Mouse (Mus musculus): ENCODE measurements around the gene Npas3.

The Npas3 gene

DNA sequence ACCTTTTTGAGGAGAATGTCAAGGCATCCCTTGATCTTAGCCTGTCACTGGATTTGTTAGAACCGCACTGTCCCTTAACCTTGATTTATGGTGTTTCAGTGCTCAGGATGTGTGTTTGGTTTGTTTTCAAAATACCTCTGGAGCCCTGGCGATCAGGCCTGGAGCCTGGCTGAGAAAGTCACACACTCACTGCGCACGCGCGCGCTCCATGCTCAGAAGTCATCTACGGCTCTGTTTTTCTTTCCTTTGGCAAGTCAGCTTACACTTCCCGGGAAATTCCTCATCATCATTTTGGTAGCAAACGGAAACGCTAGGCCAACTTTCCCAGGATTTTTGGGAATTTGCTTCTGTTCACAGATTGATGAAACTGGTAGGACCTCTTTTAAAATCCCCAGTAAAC, 519.9 kb downstream of the Npas3 start:
- in situ Hi-C loops (cut with MboI, MseI) = no loop called here

DNA sequence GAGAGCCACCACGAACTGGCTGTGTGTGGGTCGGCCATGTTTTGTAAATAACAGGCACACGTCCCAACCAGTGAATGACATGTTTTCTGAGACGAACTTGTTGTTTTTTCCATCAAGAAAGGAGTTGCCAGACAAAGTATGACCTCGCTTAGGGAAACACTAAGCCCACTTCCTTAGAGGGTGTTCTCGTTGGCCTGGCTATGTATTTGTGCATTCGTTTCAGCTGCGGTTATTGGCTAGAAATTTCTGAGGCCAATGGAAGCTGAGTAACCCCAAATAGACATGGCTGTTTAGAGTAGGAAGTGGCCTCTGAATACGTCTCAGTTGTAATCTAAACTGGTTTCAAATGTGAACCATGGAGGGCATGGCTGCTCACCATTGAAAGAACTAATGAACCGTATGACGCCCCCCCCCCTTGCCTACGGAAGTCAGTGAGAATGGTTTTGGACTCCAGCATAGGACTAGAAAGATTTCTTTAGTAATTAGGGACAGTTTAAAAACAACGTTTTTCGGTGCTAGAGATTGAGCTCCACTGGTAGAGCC, 523.0 kb downstream of the Npas3 start:
- in situ Hi-C loops (cut with MboI, MseI) = no loop called here

DNA sequence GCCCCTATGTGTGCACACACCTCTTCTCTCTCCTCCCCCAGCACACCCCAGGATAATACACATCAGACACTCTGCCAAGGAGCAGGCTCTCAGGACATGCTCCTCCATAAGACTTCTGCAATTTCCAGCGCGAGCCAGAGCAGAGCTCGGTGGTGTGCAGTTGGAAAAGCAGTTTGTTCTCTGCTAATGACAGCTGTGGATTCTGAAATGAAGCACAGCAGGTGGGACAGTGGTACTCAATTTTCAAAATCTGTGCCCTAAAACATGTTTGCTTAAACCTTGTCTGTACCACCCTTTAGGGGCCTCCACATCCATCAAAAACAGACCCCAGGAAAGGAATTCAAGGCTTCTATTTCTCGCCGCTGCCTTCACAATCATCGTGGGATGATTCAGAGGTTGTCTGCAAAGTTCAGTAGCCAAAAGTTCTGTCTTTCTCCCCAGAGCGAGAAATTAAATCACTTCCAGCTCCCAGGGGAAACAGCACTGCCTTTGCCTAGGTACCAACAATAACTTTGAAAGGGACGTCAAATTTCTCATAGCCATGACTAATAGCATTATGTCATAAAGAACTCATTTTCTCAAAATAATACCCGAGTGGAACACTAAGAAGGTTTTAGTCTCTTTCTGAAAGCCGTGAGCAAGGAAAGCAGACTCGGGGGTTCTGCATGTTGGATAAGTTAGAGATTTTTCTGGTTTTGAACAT, 533.5 kb downstream of the Npas3 start:
- in situ Hi-C loops (cut with MboI, MseI) = no loop called here

GRCm38 (mm10) chr12:53789501-53789900, 541.0 kb downstream of the Npas3 start:
- in situ Hi-C loops (cut with MboI, MseI) = no loop called here

- in situ Hi-C loops (cut with MboI, MseI) = no loop called here
These were observed 546.4 kb downstream of the Npas3 start for GRCm38 (mm10) chr12:53794718-53795400.

DNA sequence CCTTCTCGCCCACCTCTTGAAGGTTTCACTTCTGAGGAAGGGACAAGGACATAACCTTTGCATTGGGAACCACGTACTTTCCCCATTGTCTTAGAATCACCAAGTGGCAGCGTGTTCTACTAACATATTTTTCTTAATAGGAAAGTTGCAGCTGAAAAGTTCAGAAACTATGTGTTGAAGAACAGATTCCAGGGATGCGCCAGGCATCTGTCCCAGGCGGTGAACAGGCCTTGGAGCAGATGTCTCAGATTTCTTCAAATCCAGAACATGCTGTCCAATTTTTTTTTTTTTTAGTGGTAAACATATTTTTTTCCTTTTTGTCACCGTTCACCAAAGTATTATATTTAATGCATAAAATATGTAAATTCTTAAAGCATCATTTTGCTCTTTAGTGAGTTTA, 553.4 kb downstream of the Npas3 start:
- in situ Hi-C loops (cut with MboI, MseI) = no loop called here

GRCm38 (mm10) chr12:53802381-53802780, 553.9 kb downstream of the Npas3 start:
- in situ Hi-C loops (cut with MboI, MseI) = no loop called here

GRCm38 (mm10) chr12:53810081-53810480, 561.6 kb downstream of the Npas3 start:
- in situ Hi-C loops (cut with MboI, MseI) = no loop called here

GRCm38 (mm10) chr12:53814291-53814690, 565.8 kb downstream of the Npas3 start:
- in situ Hi-C loops (cut with MboI, MseI) = no loop called here

DNA sequence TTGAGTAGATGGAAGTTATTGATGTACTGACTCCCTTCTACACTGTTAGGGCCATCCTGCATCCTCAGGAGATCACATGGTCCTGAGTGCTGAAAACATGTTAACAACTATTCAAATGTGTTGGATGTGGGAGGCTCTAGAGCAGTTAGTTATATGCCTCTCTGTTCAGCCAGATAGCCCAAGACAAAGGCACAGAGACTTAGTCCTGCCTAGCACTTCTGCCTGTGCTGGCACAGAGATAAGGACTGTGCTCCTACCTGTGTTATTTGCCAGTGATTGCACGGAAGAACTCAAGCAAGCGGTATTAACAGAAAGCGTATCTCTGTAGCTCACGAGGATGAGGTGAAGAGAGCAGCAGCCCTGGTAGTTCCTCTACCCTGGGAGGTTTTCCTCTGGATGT, 571.5 kb downstream of the Npas3 start:
- in situ Hi-C loops (cut with MboI, MseI) = no loop called here

- in situ Hi-C loops (cut with MboI, MseI) = no loop called here
These were observed 574.4 kb downstream of the Npas3 start for GRCm38 (mm10) chr12:53822881-53823280.

DNA sequence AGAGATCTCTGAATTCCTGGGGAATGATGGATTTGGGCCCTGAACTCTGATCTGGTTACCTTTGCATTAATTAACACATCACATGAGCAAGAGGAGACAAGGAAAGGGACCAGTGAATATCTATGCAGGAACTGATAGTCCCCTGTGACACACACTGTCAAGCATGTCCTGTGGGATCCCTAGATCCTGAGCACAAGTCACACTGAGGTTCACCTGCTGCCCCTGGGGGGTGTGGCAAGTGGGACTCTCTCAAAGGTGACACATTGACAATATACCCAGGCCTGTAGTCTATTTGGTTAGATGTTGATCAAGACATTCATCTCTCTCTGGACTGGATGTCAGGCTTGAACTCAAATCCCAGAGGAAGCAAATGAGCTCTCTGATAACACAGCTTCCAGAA, 576.8 kb downstream of the Npas3 start:
- in situ Hi-C loops (cut with MboI, MseI) = no loop called here

- in situ Hi-C loops (cut with MboI, MseI) = no loop called here
These were observed 577.6 kb downstream of the Npas3 start for GRCm38 (mm10) chr12:53825898-53826605.

GRCm38 (mm10) chr12:53826812-53827211, 578.3 kb downstream of the Npas3 start:
- in situ Hi-C loops (cut with MboI, MseI) = no loop called here

GRCm38 (mm10) chr12:53832590-53832989, 584.1 kb downstream of the Npas3 start:
- in situ Hi-C loops (cut with MboI, MseI) = no loop called here

GRCm38 (mm10) chr12:53833348-53833747, 584.9 kb downstream of the Npas3 start:
- in situ Hi-C loops (cut with MboI, MseI) = no loop called here

DNA sequence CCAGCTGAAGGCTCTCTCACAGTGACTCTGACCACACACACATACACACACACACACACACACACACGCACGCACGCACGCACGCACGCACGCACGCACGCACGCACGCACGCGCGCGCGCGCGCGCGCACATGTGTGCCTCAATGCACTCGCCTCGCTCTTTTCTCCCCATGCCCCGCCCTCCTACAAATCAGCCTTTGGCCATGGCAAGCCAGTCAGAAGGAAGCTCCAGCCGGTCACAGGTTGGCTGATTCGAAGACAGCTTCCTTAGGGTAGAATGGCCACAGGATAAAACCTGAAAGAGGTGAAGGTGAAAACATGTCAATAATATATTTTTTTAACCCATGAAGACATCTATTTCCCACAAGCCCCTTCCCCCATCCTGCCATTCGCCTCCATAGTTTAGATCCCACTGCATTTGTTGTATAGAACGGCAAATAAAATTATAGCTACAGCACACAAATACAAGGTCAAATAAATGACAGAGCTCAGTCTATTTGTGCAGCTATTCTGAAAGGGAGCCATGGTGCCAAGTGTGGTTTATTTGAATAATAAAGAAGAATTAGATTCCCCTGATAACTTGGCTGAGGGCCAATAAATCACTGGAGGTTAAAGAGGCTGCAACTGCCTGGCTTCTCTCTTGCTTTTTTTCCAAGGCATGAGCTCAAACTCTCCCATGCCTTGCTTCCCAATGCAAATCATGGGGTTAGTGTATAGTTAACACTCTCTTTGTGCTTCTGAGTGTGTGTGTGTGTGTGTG, 587.7 kb downstream of the Npas3 start:
- in situ Hi-C loops (cut with MboI, MseI) = no loop called here

DNA sequence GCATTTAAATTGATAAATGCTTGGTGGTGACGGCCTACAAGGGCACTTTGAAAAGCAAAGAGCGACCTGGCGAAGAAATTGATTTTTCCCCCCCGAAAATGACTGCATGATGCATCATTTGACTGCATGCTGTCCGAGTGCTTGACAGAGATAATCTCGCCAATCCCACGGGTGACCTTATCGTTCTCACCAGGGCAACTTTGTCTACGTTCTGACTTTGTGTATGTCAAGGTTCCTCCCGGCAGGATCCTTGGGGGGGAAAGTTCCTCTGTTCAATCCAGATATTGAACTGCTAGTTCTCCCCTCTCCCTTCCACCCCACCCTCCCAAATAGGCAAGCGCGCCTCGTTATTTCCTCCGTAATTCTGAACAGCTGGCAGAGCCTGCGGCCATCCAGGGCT, 588.9 kb downstream of the Npas3 start:
- in situ Hi-C loops (cut with MboI, MseI) = no loop called here

- in situ Hi-C loops (cut with MboI, MseI) = no loop called here
These were observed 590.1 kb downstream of the Npas3 start for GRCm38 (mm10) chr12:53838541-53838940.

DNA sequence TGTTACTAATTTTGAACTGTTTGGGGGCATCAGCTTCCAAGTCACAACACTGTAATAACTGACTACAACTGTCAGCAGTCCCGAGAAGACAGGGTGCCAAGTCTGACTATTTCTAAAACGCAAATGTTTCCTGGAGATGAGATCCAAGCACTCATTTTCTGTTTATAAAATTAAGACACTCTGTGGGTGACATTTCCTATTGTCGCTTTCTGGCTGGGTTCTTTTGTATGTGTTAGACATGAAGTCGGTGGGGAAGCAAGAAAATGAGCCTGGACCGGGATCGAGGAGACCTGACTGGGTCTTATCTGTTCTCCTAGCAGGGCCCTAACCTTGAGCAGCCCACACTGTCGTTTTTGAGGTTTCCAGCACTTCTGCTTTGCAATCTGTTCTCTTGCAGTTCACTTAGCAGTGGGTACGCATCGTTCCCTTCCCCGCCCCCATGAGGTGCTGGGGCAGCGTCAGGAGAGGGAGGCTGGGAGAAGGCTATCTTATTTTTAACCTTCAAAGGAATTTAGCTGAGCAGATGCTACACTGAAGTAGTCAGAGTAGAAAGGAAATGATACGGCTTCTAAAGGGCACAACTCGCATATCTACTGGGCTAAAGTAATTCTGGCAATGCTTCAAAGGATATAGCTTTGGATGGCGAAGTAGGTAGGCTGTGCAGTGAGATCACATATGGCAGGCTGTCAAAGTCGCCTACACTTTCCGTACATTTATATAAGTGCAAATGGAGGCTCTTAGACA, 593.6 kb downstream of the Npas3 start:
- in situ Hi-C loops (cut with MboI, MseI) = no loop called here

- in situ Hi-C loops (cut with MboI, MseI) = no loop called here
These were observed 595.1 kb downstream of the Npas3 start for GRCm38 (mm10) chr12:53843626-53844025.

Measured in T-helper 17 cell (primary cell).